Mouse (Mus musculus) midbrain, embryonic 15.5 days (tissue): ENCODE data around the gene Eif2s3x. TPM values are rescaled to one million over a fixed set of nuclear protein-coding genes. Genes with fewer than 3 reads are reported as not detected.

ENCODE experiments used
- ATAC-seq: fragments of 200-750 bp; cut with Nextera tagmentation; replicated peaks from 2 replicates; pipeline ENCODE4 v1.8.0; 2017; ENCODE audit warnings: moderate TSS enrichment
- H3K27ac ChIP-seq: fragments of 300-500 bp; sonication (generic); 2 replicates; pipeline ENCODE4 v1.5.1; 2015; ENCODE audit warnings: mild to moderate bottlenecking, inconsistent platforms
- H3K27me3 ChIP-seq: fragments of 300-500 bp; sonication (generic); replicated peaks from 2 replicates; pipeline ENCODE4 v1.6.1; 2015; ENCODE audit warnings: inconsistent platforms
- H3K36me3 ChIP-seq: fragments of 300-500 bp; sonication (generic); replicated peaks from 2 replicates; pipeline ENCODE4 v1.6.1; 2015; ENCODE audit warnings: inconsistent platforms
- H3K4me1 ChIP-seq: fragments of 300-500 bp; sonication (generic); 2 replicates; pipeline ENCODE4 v1.6.1; 2015; ENCODE audit warnings: inconsistent platforms
- H3K4me2 ChIP-seq: fragments of 300-500 bp; sonication (generic); 2 replicates; pipeline ENCODE4 v1.6.1; 2015; ENCODE audit warnings: inconsistent platforms, mild to moderate bottlenecking, moderate library complexity
- H3K4me3 ChIP-seq: fragments of 300-500 bp; sonication (generic); 2 replicates; pipeline ENCODE4 v1.5.1; 2015; ENCODE audit warnings: mild to moderate bottlenecking, inconsistent platforms
- H3K9ac ChIP-seq: fragments of 300-500 bp; sonication (generic); 2 replicates; pipeline ENCODE4 v1.6.1; 2015; ENCODE audit warnings: mild to moderate bottlenecking, inconsistent platforms
- H3K9me3 ChIP-seq: fragments of 300-500 bp; sonication (generic); 2 replicates; pipeline ENCODE4 v1.6.1; 2016; ENCODE audit warnings: inconsistent platforms
- WGBS: fragments of 180-500 bp; shearing (Covaris S2); methylation state at CpG from one replicate; pipeline ENCODE4 v1.1.7; 2015; ENCODE audit warnings: mixed read lengths; 5-methylcytosine and 5-hydroxymethylcytosine counted together
- polyA plus RNA-seq: library from polyadenylated mRNA; unstranded; fragments of >200 nt; fragmentation: Nextera tagmentation; extraction: Ambion mirVana; gene quantifications from 2 replicates; pipeline ENCODE4 v1.2.1, GENCODE M21; 2015

The Eif2s3x gene
- polyA plus RNA-seq, 1 experiment from 2014 or later: 96.1 TPM

DNA sequence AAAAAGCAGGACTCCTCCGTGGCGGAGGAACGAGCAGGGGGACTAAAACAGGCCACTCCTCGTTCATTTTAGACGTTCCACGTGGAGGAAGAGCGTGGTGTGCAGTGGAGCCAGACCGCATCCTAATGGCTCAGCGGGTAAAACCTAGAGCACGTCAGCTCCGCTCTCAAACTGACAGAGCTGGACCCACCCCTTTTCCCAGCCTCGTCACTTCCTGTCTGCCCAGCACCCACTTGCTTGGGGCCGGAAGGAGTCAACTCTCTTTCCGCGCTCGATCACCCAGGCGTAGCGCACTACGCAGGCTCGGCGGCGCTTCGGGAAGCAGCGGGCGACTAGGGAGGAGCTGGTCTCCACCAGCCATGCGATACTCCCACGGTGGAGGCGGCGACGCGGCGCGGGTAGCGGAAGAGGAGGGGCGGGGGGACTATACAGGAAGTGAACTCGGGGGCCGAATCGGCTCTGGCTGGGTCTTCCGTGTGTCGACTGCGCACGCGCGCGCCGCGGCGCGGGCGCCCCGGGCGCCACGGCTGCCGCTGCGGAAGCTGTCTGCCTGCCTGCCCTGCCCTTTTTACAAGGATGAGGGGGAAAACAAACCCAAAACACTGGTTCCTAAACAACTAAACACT is 34.8 kb downstream of the Eif2s3x start:
- WGBS: under 1% methylated on average over 32 of the region's 55 CpGs
- Histone ChIP-seq H3K9me3 (no peaks in the 10 kb centered on the region), H3K27me3 (peaks cover 30% of the 10 kb centered on the region), H3K27ac (peak overlapping the region; percentile 97), H3K4me3 (peak overlapping the region; percentile 54), H3K4me2 (peak overlapping the region; percentile 65), H3K4me1 (peaks cover 3% of the 10 kb centered on the region; the same call in 1 of the 2 replicates), H3K9ac (peak overlapping the region; percentile 60), H3K36me3 (no peaks in the 10 kb centered on the region)
- peak; percentile 100 for ATAC-seq

DNA sequence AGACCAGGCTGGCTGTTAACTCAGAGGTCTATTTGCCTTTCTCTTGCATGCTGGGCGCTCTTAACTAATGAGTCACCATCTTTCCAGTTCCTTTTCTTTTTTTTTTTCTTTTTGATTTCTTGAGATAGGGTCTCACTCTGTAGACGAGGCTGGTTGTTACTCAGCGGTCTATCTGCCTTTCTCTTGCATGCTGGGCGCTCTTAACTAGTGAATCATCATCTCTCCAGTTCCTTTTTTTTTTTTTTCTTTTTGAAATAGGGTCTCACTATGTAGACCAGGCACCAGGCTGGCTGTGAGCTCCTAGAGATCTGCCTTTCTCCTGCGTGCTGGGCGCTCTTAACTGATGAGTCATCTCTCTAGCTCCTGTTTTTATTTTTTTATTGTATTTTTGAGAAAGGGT is 43.3 kb downstream of the Eif2s3x start:
- H3K4me2 ChIP-seq: no peak overlapping the region
- WGBS: 87% methylated on average over 6 of the region's 6 CpGs

DNA sequence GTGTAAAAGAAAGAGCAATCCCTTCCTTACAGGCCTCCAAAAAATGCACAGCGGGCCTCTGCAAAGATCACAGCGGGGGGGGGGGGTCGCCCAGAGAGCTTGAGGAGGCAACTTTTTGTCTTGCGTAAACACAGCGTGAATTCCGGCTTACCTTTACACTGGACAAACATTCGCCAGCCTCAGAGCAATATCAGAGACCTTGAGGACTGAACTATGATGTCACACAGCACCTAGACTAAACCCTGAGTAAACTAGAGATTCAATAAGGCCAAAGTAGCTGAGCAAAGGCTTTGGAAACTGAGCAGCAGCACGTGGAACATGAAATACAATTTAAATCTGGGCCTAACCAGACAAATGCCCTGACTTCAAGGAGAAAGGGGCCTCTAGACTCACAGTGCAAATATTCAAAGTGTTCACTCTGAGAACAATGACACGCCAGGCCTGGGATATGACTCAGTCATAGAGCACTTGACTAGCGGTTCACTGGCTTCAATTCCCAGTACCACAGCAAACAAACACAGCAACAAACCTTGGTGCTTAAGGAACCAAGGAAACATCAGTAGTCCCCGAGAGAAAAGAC is 60.3 kb downstream of the Eif2s3x start:
- no peak overlapping the region for H3K9ac ChIP-seq

More for the DNA sequence above, 43.3 kb downstream of the Eif2s3x start:
- Histone ChIP-seq H3K4me1 (no peaks in the 10 kb centered on the region), H3K9me3 (no peaks in the 10 kb centered on the region), H3K27ac (no peak overlapping the region), H3K36me3 (no peaks in the 10 kb centered on the region), H3K27me3 (peaks cover 57% of the 10 kb centered on the region), H3K4me3 (no peak overlapping the region), H3K9ac (no peak overlapping the region)
- no peak for ATAC-seq

DNA sequence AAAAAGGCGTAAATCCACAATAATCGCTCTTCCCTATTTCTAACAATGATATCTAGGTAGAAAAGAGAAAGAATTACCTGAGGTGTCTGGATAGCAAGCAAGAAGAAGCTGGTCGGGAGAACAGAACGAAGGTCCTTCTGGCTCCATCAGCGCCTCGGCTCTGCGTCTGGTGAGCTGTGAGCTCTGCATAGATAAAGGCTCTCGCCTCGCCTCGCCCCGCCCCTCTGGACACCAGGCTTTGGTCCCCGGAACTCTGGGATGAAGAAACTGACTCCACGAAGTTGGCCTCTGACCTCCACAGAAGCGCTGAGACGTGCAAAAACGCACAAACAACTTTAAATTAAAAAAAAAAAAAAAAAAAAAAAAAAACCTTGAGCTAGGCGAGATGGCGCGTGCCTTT is 62.2 kb downstream of the Eif2s3x start:
- Histone ChIP-seq H3K27me3 (peaks cover 69% of the 10 kb centered on the region), H3K4me2 (no peak overlapping the region), H3K4me1 (no peaks in the 10 kb centered on the region), H3K4me3 (no peak overlapping the region), H3K9me3 (no peaks in the 10 kb centered on the region), H3K27ac (no peak overlapping the region), H3K9ac (no peak overlapping the region), H3K36me3 (no peaks in the 10 kb centered on the region)
- no peak for ATAC-seq
- 77% methylated on average over 19 of the region's 19 CpGs for WGBS

More for the DNA sequence above, 60.3 kb downstream of the Eif2s3x start:
- Histone ChIP-seq H3K4me2 (no peak overlapping the region), H3K4me1 (no peaks in the 10 kb centered on the region), H3K9me3 (no peaks in the 10 kb centered on the region), H3K36me3 (no peaks in the 10 kb centered on the region), H3K27ac (no peak overlapping the region), H3K27me3 (peaks cover 66% of the 10 kb centered on the region), H3K4me3 (no peak overlapping the region)
- ATAC-seq: no peak
- WGBS: 28% methylated on average over 11 of the region's 11 CpGs

DNA sequence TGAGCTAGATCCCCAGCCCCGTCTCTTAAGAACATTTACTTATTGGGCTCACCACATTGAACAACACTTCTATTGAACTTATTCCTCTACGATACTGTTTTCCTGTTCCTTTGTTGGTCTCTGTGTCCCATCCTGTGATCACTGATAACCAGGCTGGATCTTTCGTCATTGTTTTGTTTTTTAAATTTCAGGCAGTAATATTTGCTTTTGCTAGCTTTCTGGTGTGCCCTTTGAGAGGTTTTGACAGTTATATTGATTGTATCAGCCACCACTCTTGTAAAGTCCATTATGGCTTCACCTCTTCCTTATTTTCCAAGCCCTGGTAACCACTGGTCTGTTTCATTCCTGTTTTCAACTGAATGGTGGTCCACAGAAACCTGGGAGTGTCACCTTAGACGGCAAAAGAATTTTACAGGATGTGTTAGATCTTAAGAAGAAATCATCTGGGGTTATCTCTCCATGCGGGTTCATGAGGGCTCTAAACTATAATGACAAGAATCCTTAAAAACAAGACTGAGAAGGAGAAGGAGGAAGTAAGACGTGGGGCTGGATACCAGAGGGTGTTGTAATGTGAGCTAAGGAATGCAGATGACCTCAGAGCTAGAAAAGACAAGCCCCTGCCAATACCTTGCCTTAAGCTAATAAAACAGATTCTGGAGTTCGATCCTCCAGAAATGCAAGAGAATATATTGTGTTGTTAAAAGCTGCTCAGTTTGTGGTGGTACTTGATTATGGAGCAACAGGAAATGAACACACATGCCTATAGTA is 70.5 kb downstream of the Eif2s3x start:
- no peak overlapping the region for H3K4me2 ChIP-seq
- no peak overlapping the region for H3K4me3 ChIP-seq
- H3K27me3 ChIP-seq: peaks cover 52% of the 10 kb centered on the region
- no peaks in the 10 kb centered on the region for H3K36me3 ChIP-seq
- ATAC-seq: no peak
- no peak overlapping the region for H3K27ac ChIP-seq
- 82% methylated on average over 7 of the region's 7 CpGs for WGBS
- no peaks in the 10 kb centered on the region for H3K9me3 ChIP-seq
- no peak overlapping the region for H3K9ac ChIP-seq
- no peaks in the 10 kb centered on the region for H3K4me1 ChIP-seq

DNA sequence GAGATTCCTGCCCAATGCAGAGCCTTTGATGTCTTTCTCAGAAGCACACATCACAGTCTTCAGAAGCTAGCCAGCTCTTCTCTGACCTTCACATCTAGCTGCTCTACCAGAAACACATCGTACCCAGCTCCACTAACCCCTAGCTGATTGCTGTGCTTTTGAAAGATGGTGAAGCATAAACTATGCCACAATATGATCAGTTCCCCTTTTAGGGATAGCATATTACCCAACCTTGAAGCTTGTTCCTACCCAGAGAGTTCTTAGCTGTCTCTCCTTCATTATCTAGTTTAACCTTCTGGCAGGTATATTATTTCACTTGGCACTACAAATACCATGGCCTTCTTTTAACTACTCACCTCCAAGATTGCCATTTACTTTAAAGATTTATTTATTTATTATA is 72.6 kb downstream of the Eif2s3x start:
- H3K9me3 ChIP-seq: no peaks in the 10 kb centered on the region
- peaks cover 49% of the 10 kb centered on the region for H3K27me3 ChIP-seq
- ATAC-seq: no peak
- no peak overlapping the region for H3K9ac ChIP-seq
- no peaks in the 10 kb centered on the region for H3K4me1 ChIP-seq
- 82% methylated on average over 1 of the region's 1 CpGs for WGBS
- H3K4me3 ChIP-seq: no peak overlapping the region
- H3K27ac ChIP-seq: no peak overlapping the region
- H3K4me2 ChIP-seq: no peak overlapping the region
- no peaks in the 10 kb centered on the region for H3K36me3 ChIP-seq

Other genes with a start within 250 kb of the Eif2s3x start
- not detected in 2 replicates for gene AU015836, start 244.2 kb downstream of the Eif2s3x start, polyA plus RNA-seq
- 25.6 and 26.5 TPM in 2 replicates for gene Zfx, start 89.2 kb downstream of the Eif2s3x start, polyA plus RNA-seq
- gene Klhl15, start 21.7 kb upstream of the Eif2s3x start, polyA plus RNA-seq: 9.4 and 10.1 TPM in 2 replicates
- gene Fam90a1b, start 153.9 kb upstream of the Eif2s3x start, polyA plus RNA-seq: 0.20 and 0.31 TPM in 2 replicates
- gene Apoo, start 154.3 kb upstream of the Eif2s3x start, polyA plus RNA-seq: 114 and 119 TPM in 2 replicates